Mouse (Mus musculus) liver, embryonic 15.5 days (tissue): ENCODE results near the gene Ccdc177. TPM values are rescaled to one million over a fixed set of nuclear protein-coding genes. Genes with fewer than 3 reads are reported as not detected.

Source experiments
- ATAC-seq: fragments of 200-750 bp; cut with Nextera tagmentation; 2 replicates; pipeline ENCODE4 v1.8.0; 2017; ENCODE audit warnings: moderate number of reproducible peaks, mild to moderate bottlenecking, moderate library complexity; ENCODE audit not compliant: insufficient read depth
- H3K27ac ChIP-seq: fragments of 300-500 bp; sonication (generic); replicated peaks from 2 replicates; pipeline ENCODE4 v1.5.1; 2015; ENCODE audit warnings: mild to moderate bottlenecking, inconsistent platforms
- H3K27me3 ChIP-seq: fragments of 300-500 bp; sonication (generic); 2 replicates; pipeline ENCODE4 v1.6.1; 2015; ENCODE audit warnings: mild to moderate bottlenecking, inconsistent platforms
- H3K36me3 ChIP-seq: fragments of 300-500 bp; sonication (generic); replicated peaks from 2 replicates; pipeline ENCODE4 v1.6.1; 2015; ENCODE audit warnings: moderate library complexity, mild to moderate bottlenecking, inconsistent platforms
- H3K4me1 ChIP-seq: fragments of 300-500 bp; sonication (generic); replicated peaks from 2 replicates; pipeline ENCODE4 v1.6.1; 2015; ENCODE audit warnings: inconsistent platforms
- H3K4me2 ChIP-seq: fragments of 300-500 bp; sonication (generic); 2 replicates; pipeline ENCODE4 v1.6.1; 2015; ENCODE audit warnings: moderate library complexity, mild to moderate bottlenecking, inconsistent platforms
- H3K4me3 ChIP-seq: fragments of 300-500 bp; sonication (generic); replicated peaks from 2 replicates; pipeline ENCODE4 v1.5.1; 2015; ENCODE audit warnings: mild to moderate bottlenecking, inconsistent platforms
- H3K9ac ChIP-seq: fragments of 300-500 bp; sonication (generic); 2 replicates; pipeline ENCODE4 v1.6.1; 2015; ENCODE audit warnings: moderate library complexity, mild to moderate bottlenecking, inconsistent platforms
- H3K9me3 ChIP-seq: fragments of 300-500 bp; sonication (generic); replicated peaks from 2 replicates; pipeline ENCODE4 v1.6.1; 2016; ENCODE audit warnings: inconsistent platforms
- WGBS: fragments of 180-500 bp; shearing (Covaris S2); methylation state at CpG from one replicate; pipeline ENCODE4 v1.1.7; 2015; ENCODE audit warnings: mixed read lengths; ENCODE audit not compliant: insufficient replicate concordance; 5-methylcytosine and 5-hydroxymethylcytosine counted together
- polyA plus RNA-seq: library from polyadenylated mRNA; unstranded; fragments of >200 nt; fragmentation: Nextera tagmentation; extraction: Ambion mirVana; gene quantifications from 2 replicates; pipeline ENCODE4 v1.2.1, GENCODE M21; 2015

Ccdc177 gene
- polyA plus RNA-seq, 1 experiment from 2014 or later = not detected

DNA sequence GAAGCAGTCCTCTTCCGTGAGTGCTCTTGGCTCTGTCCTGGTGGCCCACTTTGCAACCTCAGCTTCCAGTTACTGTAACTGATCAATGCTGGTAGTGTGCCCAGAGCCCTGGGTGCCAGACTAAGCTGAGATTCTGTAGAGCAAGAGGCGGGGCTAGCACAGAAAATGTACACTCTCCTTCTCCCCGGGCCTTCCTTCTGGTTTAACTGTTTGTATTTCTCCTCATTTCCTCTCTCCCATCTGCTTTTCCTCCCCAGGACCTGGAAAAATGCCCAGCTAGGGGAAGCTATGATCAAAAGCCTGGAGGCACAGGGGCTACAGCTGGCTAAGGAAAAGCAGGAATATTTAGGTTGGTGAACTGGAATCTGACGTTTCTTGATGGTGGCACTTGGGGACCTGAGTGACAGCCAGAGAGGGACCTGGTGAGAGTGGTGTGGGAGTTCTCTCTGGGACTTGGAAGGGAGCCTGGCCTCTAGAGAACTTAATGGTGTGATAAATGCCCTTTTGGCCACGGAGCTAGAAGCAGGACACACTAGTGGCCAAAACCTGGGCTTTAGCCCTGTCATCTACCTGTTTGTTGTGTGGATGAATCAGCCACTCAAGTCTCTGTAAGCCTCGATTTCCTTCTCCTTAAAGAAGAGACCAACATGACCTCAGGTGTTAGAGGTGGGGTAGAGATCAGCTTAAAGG, 53.4 kb downstream of the Ccdc177 start:
- Histone ChIP-seq H3K9ac (no peak overlapping the region), H3K27me3 (peaks cover 47% of the 10 kb centered on the region), H3K4me3 (no peak overlapping the region), H3K9me3 (no peaks in the 10 kb centered on the region), H3K27ac (no peak overlapping the region), H3K4me2 (no peak overlapping the region), H3K36me3 (no peaks in the 10 kb centered on the region), H3K4me1 (no peaks in the 10 kb centered on the region; the same call in 1 of the 2 replicates)
- ATAC-seq = no peak
- 35% methylated on average over 6 of the region's 6 CpGs for WGBS

DNA sequence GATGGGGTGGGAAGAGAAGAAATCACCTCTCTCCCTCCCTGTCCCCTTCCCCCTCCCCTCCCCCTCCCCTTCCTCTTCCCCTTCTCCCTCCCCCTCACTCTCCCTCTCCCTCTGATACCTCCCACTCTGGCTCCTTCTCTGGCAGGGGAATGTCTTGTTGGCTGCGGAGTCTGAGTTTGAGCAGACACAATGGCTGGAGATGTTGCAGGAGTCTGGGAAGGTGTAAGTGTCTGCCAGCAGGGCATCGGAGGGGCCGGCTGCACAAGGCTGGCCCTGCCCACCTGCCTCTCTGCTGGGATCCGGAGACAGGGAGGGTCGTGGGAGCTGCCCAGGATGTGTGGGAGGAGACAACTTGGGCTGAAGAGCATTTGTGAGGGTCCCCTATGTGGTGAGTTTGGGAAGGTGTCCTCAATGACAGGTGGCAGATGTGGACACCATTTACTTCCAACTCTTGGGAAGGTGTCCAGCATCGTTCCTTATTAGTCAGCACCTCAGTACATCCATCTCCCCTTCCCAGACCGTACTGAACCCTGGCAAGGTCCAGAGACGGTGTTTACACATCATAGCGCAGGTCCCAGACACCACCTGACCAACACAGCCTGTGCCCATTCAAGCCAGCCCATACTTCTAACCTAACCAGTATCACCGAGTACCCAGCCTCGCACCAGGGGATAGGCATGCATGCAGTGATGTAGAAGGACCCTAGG, 54.1 kb downstream of the Ccdc177 start:
- Histone ChIP-seq H3K27me3 (peaks cover 47% of the 10 kb centered on the region), H3K27ac (no peak overlapping the region), H3K9ac (no peak overlapping the region), H3K4me3 (no peak overlapping the region), H3K4me2 (no peak overlapping the region), H3K36me3 (no peaks in the 10 kb centered on the region), H3K9me3 (no peaks in the 10 kb centered on the region), H3K4me1 (peaks cover 6% of the 10 kb centered on the region; the same call in 1 of the 2 replicates)
- no peak for ATAC-seq
- 45% methylated on average over 11 of the region's 11 CpGs for WGBS

Other genes starting within 250 kb of the Ccdc177 start
- 0.29 and 0.45 TPM in 2 replicates for gene Galnt16, start 242.4 kb downstream of the Ccdc177 start, polyA plus RNA-seq
- gene Slc39a9, start 116.8 kb downstream of the Ccdc177 start, polyA plus RNA-seq = 10.8 and 12.1 TPM in 2 replicates
- 103 and 115 TPM in 2 replicates for gene Erh, start 116.3 kb downstream of the Ccdc177 start, polyA plus RNA-seq
- gene Plekhd1, start 68.1 kb downstream of the Ccdc177 start, polyA plus RNA-seq = 0.18 and 0.30 TPM in 2 replicates
- 13.7 and 15.8 TPM in 2 replicates for gene Susd6, start 29.8 kb upstream of the Ccdc177 start, polyA plus RNA-seq
- gene Srsf5, start 184.8 kb upstream of the Ccdc177 start, polyA plus RNA-seq = 283 and 287 TPM in 2 replicates
- gene Slc10a1, start 208.0 kb upstream of the Ccdc177 start, polyA plus RNA-seq = 12.9 and 21.9 TPM in 2 replicates